Mouse (Mus musculus): ENCODE results near the gene Gpr18. TPM values are rescaled to one million over a fixed set of nuclear protein-coding genes. Genes with fewer than 3 reads are reported as not detected.
"Not testable (repeated sequence)": the region's sequence is repeated elsewhere in the genome, so short reads cannot be mapped to it uniquely, and the experiment has no call there.

Gpr18 gene
- polyA plus RNA-seq, 1 experiment from 2014 or later: 0.32 TPM

- Histone ChIP-seq H3K4me2 (ENCODE audit: low read depth, low read length) (no peak overlapping the region), H3K9me3 (replicated peaks; ENCODE audit: control insufficient read depth, low read length) (no peaks in the 10 kb centered on the region), H3K27me3 (ENCODE audit: control insufficient read depth, insufficient read depth, low read length) (no peaks in the 10 kb centered on the region), H3K9ac (replicated peaks; ENCODE audit: low read length) (no peak overlapping the region), H3K27ac (replicated peaks; ENCODE audit: low read depth, low read length) (no peak overlapping the region), H3K4me3 (ENCODE audit: low read depth, low read length) (no peak overlapping the region), H3K4me1 (ENCODE audit: control insufficient read depth, insufficient read depth, low read length) (no peaks in the 10 kb centered on the region), H3K36me3 (replicated peaks; ENCODE audit: control insufficient read depth, insufficient read depth, low read depth, low read length) (no peaks in the 10 kb centered on the region)
- DNase-seq (ENCODE audit: low spot score) (no peak), ATAC-seq (replicated peaks; ENCODE audit: insufficient number of reproducible peaks, low FRiP score, low TSS enrichment, low read depth) (no peak)
- 89% methylated on average over 7 of the region's 7 CpGs for whole genome bisulfite sequencing
Measured at GRCm38 (mm10) chr14:121881211-121881610, 34.4 kb downstream of the Gpr18 start.

- ATAC-seq (replicated peaks; ENCODE audit: insufficient number of reproducible peaks, low FRiP score, low TSS enrichment, low read depth) (no peak), DNase-seq (ENCODE audit: low spot score) (peak; percentile 3)
- Histone ChIP-seq H3K4me1 (ENCODE audit: control insufficient read depth, insufficient read depth, low read length) (no peaks in the 10 kb centered on the region), H3K27ac (replicated peaks; ENCODE audit: low read depth, low read length) (no peak overlapping the region), H3K9me3 (replicated peaks; ENCODE audit: control insufficient read depth, low read length) (no peaks in the 10 kb centered on the region), H3K27me3 (ENCODE audit: control insufficient read depth, insufficient read depth, low read length) (no peaks in the 10 kb centered on the region), H3K9ac (replicated peaks; ENCODE audit: low read length) (peak overlapping the region; percentile 92), H3K4me2 (ENCODE audit: low read depth, low read length) (peak overlapping the region; percentile 86), H3K36me3 (replicated peaks; ENCODE audit: control insufficient read depth, insufficient read depth, low read depth, low read length) (no peaks in the 10 kb centered on the region), H3K4me3 (ENCODE audit: low read depth, low read length) (peak overlapping the region; percentile 93)
- WGBS: 21% methylated on average over 16 of the region's 16 CpGs
Measured at GRCm38 (mm10) chr14:121879266-121879840, 36.2 kb downstream of the Gpr18 start.

- H3K9ac ChIP-seq (replicated peaks; ENCODE audit: low read length): peak overlapping the region; percentile 92
- H3K4me1 ChIP-seq (ENCODE audit: control insufficient read depth, insufficient read depth, low read length): no peaks in the 10 kb centered on the region
- ATAC-seq (replicated peaks; ENCODE audit: insufficient number of reproducible peaks, low FRiP score, low TSS enrichment, low read depth) (no peak), DNase-seq (ENCODE audit: low spot score) (peak; percentile 18)
- peak overlapping the region; percentile 86 for H3K4me2 ChIP-seq (ENCODE audit: low read depth, low read length)
- WGBS: under 1% methylated on average over 27 of the region's 27 CpGs
- no peaks in the 10 kb centered on the region for H3K27me3 ChIP-seq (ENCODE audit: control insufficient read depth, insufficient read depth, low read length)
- peak overlapping the region; percentile 93 for H3K4me3 ChIP-seq (ENCODE audit: low read depth, low read length)
- H3K9me3 ChIP-seq (replicated peaks; ENCODE audit: control insufficient read depth, low read length): no peaks in the 10 kb centered on the region
- H3K36me3 ChIP-seq (replicated peaks; ENCODE audit: control insufficient read depth, insufficient read depth, low read depth, low read length): no peaks in the 10 kb centered on the region
- H3K27ac ChIP-seq (replicated peaks; ENCODE audit: low read depth, low read length): peak overlapping the region; percentile 92; the same call in 1 of the 2 replicates
Measured at GRCm38 (mm10) chr14:121878859-121879206, 36.7 kb downstream of the Gpr18 start.

- H3K9me3 ChIP-seq (replicated peaks; ENCODE audit: control insufficient read depth, low read length): no peaks in the 10 kb centered on the region
- peak; percentile 98 for DNase-seq (ENCODE audit: low spot score)
- H3K9ac ChIP-seq (replicated peaks; ENCODE audit: low read length): peak within 1 kb of the TSS; percentile 92
- H3K36me3 ChIP-seq (replicated peaks; ENCODE audit: control insufficient read depth, insufficient read depth, low read depth, low read length): no peaks in the 10 kb centered on the region
- H3K4me3 ChIP-seq (ENCODE audit: low read depth, low read length): peak within 1 kb of the TSS; percentile 93
- peak within 1 kb of the TSS; percentile 92 for H3K27ac ChIP-seq (replicated peaks; ENCODE audit: low read depth, low read length)
- ATAC-seq (replicated peaks; ENCODE audit: insufficient number of reproducible peaks, low FRiP score, low TSS enrichment, low read depth): peak; percentile 99
- peak within 1 kb of the TSS; percentile 86 for H3K4me2 ChIP-seq (ENCODE audit: low read depth, low read length)
- under 1% methylated on average over 61 of the region's 61 CpGs for WGBS
- H3K27me3 ChIP-seq (ENCODE audit: control insufficient read depth, insufficient read depth, low read length): no peaks in the 10 kb centered on the region
- no peaks in the 10 kb centered on the region for H3K4me1 ChIP-seq (ENCODE audit: control insufficient read depth, insufficient read depth, low read length)
Measured at GRCm38 (mm10) chr14:121878176-121878858, 37.3 kb downstream of the Gpr18 start, which contains the start of gene Ubac2. Gene Ubac2 (plus strand): TSS chr14:121878620.

GRCm38 (mm10) chr14:121877640-121878039, 37.9 kb downstream of the Gpr18 start:
- no peaks in the 10 kb centered on the region for H3K27me3 ChIP-seq (ENCODE audit: control insufficient read depth, insufficient read depth, low read length)
- WGBS: 37% methylated on average over 8 of the region's 8 CpGs

GRCm38 (mm10) chr14:121876860-121877259, 38.7 kb downstream of the Gpr18 start:
- no peak overlapping the region for H3K9ac ChIP-seq (replicated peaks; ENCODE audit: low read length)
- H3K9me3 ChIP-seq (replicated peaks; ENCODE audit: control insufficient read depth, low read length): no peaks in the 10 kb centered on the region
- H3K36me3 ChIP-seq (replicated peaks; ENCODE audit: control insufficient read depth, insufficient read depth, low read depth, low read length): no peaks in the 10 kb centered on the region
- 79% methylated on average over 2 of the region's 2 CpGs for WGBS
- H3K4me2 ChIP-seq (ENCODE audit: low read depth, low read length): no peak overlapping the region
- no peaks in the 10 kb centered on the region for H3K4me1 ChIP-seq (ENCODE audit: control insufficient read depth, insufficient read depth, low read length)
- DNase-seq (ENCODE audit: low spot score): no peak
- no peak for ATAC-seq (replicated peaks; ENCODE audit: insufficient number of reproducible peaks, low FRiP score, low TSS enrichment, low read depth)
- no peak overlapping the region for H3K4me3 ChIP-seq (ENCODE audit: low read depth, low read length)
- H3K27me3 ChIP-seq (ENCODE audit: control insufficient read depth, insufficient read depth, low read length): no peaks in the 10 kb centered on the region
- no peak overlapping the region for H3K27ac ChIP-seq (replicated peaks; ENCODE audit: low read depth, low read length)

More at GRCm38 (mm10) chr14:121877640-121878039, 37.9 kb downstream of the Gpr18 start:
- H3K4me2 ChIP-seq (ENCODE audit: low read depth, low read length): peak overlapping the region; percentile 86
- H3K4me1 ChIP-seq (ENCODE audit: control insufficient read depth, insufficient read depth, low read length): no peaks in the 10 kb centered on the region
- DNase-seq (ENCODE audit: low spot score) (peak; percentile 2), ATAC-seq (replicated peaks; ENCODE audit: insufficient number of reproducible peaks, low FRiP score, low TSS enrichment, low read depth) (no peak)
- H3K9me3 ChIP-seq (replicated peaks; ENCODE audit: control insufficient read depth, low read length): no peaks in the 10 kb centered on the region
- no peaks in the 10 kb centered on the region for H3K36me3 ChIP-seq (replicated peaks; ENCODE audit: control insufficient read depth, insufficient read depth, low read depth, low read length)
- H3K4me3 ChIP-seq (ENCODE audit: low read depth, low read length): peak overlapping the region; percentile 93
- peak overlapping the region; percentile 92 for H3K9ac ChIP-seq (replicated peaks; ENCODE audit: low read length)
- no peak overlapping the region; the same call in 1 of the 2 replicates for H3K27ac ChIP-seq (replicated peaks; ENCODE audit: low read depth, low read length)

GRCm38 (mm10) chr14:121876190-121876589, 39.4 kb downstream of the Gpr18 start:
- not testable (repeated sequence) for H3K4me1 ChIP-seq (ENCODE audit: control insufficient read depth, insufficient read depth, low read length); H3K36me3 ChIP-seq (replicated peaks; ENCODE audit: control insufficient read depth, insufficient read depth, low read depth, low read length); ATAC-seq (replicated peaks; ENCODE audit: insufficient number of reproducible peaks, low FRiP score, low TSS enrichment, low read depth); H3K4me2 ChIP-seq (ENCODE audit: low read depth, low read length); H3K27me3 ChIP-seq (ENCODE audit: control insufficient read depth, insufficient read depth, low read length); H3K27ac ChIP-seq (replicated peaks; ENCODE audit: low read depth, low read length); DNase-seq (ENCODE audit: low spot score); H3K9me3 ChIP-seq (replicated peaks; ENCODE audit: control insufficient read depth, low read length); H3K9ac ChIP-seq (replicated peaks; ENCODE audit: low read length); H3K4me3 ChIP-seq (ENCODE audit: low read depth, low read length)
- WGBS: 71% methylated on average over 2 of the region's 2 CpGs

GRCm38 (mm10) chr14:121873646-121874045, 41.9 kb downstream of the Gpr18 start:
- Histone ChIP-seq H3K27me3 (ENCODE audit: control insufficient read depth, insufficient read depth, low read length) (no peaks in the 10 kb centered on the region), H3K9ac (replicated peaks; ENCODE audit: low read length) (no peak overlapping the region), H3K9me3 (replicated peaks; ENCODE audit: control insufficient read depth, low read length) (no peaks in the 10 kb centered on the region), H3K36me3 (replicated peaks; ENCODE audit: control insufficient read depth, insufficient read depth, low read depth, low read length) (no peaks in the 10 kb centered on the region), H3K4me1 (ENCODE audit: control insufficient read depth, insufficient read depth, low read length) (no peaks in the 10 kb centered on the region), H3K27ac (replicated peaks; ENCODE audit: low read depth, low read length) (no peak overlapping the region), H3K4me3 (ENCODE audit: low read depth, low read length) (no peak overlapping the region), H3K4me2 (ENCODE audit: low read depth, low read length) (no peak overlapping the region)
- DNase-seq (ENCODE audit: low spot score): no peak
- no peak for ATAC-seq (replicated peaks; ENCODE audit: insufficient number of reproducible peaks, low FRiP score, low TSS enrichment, low read depth)
- 87% methylated on average over 4 of the region's 4 CpGs for WGBS

All from embryonic facial prominence, embryonic 11.5 days (tissue).